Mouse (Mus musculus) liver, embryonic 11.5 days (tissue): ENCODE results near the gene Cbx6. TPM values are rescaled to one million over a fixed set of nuclear protein-coding genes. Genes with fewer than 3 reads are reported as not detected.

Source experiments
- ATAC-seq: fragments of 200-750 bp; cut with Nextera tagmentation; replicated peaks from 2 replicates; pipeline ENCODE4 v1.8.0; 2017; ENCODE audit warnings: moderate number of reproducible peaks, mild to moderate bottlenecking, moderate TSS enrichment, moderate library complexity; ENCODE audit not compliant: low FRiP score
- DNase-seq: peaks from one replicate; pipeline ENCODE4 v3.0.0-alpha.2; 2017; ENCODE audit warnings: low spot score
- H3K27ac ChIP-seq: fragments of 300-500 bp; sonication (generic); 2 replicates; pipeline ENCODE4 v1.5.1; 2014; ENCODE audit warnings: mild to moderate bottlenecking, low read depth, low read length, control low read depth
- H3K27me3 ChIP-seq: fragments of 300-500 bp; sonication (generic); replicated peaks from 2 replicates; pipeline ENCODE4 v1.6.1; 2014; ENCODE audit warnings: low read length, mixed read lengths; ENCODE audit not compliant: control insufficient read depth, insufficient read depth
- H3K36me3 ChIP-seq: fragments of 300-500 bp; sonication (generic); 2 replicates; pipeline ENCODE4 v1.6.1; 2014; ENCODE audit warnings: mild to moderate bottlenecking, low read length, moderate library complexity, mixed read lengths; ENCODE audit not compliant: control insufficient read depth, insufficient read depth
- H3K4me1 ChIP-seq: fragments of 300-500 bp; sonication (generic); replicated peaks from 2 replicates; pipeline ENCODE4 v1.6.1; 2014; ENCODE audit warnings: low read length, mixed read lengths; ENCODE audit not compliant: control insufficient read depth, insufficient read depth
- H3K4me2 ChIP-seq: fragments of 300-500 bp; sonication (generic); 2 replicates; pipeline ENCODE4 v1.6.1; 2014; ENCODE audit warnings: mild to moderate bottlenecking, control low read depth, moderate library complexity
- H3K4me3 ChIP-seq: fragments of 300-500 bp; sonication (generic); 2 replicates; pipeline ENCODE4 v1.5.1; 2014; ENCODE audit warnings: low read depth, low read length, control low read depth
- H3K9ac ChIP-seq: fragments of 300-500 bp; sonication (generic); 2 replicates; pipeline ENCODE4 v1.6.1; 2014; ENCODE audit warnings: low read depth, low read length, control low read depth
- H3K9me3 ChIP-seq: fragments of 300-500 bp; sonication (generic); 2 replicates; pipeline ENCODE4 v1.6.1; 2016; ENCODE audit warnings: low read length, inconsistent platforms, mixed read lengths; ENCODE audit not compliant: control insufficient read depth
- WGBS: fragments of 180-500 bp; shearing (Covaris S2); extraction: QIAGEN DNeasy Blood & Tissue Kit; methylation state at CpG from one replicate; pipeline ENCODE4 v1.1.7; 2014; 5-methylcytosine and 5-hydroxymethylcytosine counted together
- polyA plus RNA-seq: library from polyadenylated mRNA; unstranded; fragments of >200 nt; fragmentation: Nextera tagmentation; extraction: Ambion mirVana; gene quantifications from 2 replicates; pipeline ENCODE4 v1.2.1, GENCODE M21; 2014

Gene Cbx6
- polyA plus RNA-seq, 1 experiment from 2014 or later, result 16.3 TPM

- 79% methylated on average over 9 of the region's 9 CpGs for WGBS
- Histone ChIP-seq H3K4me2 (no peak overlapping the region), H3K27me3 (peaks cover 34% of the 10 kb centered on the region), H3K27ac (no peak overlapping the region), H3K9me3 (no peaks in the 10 kb centered on the region), H3K36me3 (no peaks in the 10 kb centered on the region), H3K9ac (no peak overlapping the region), H3K4me1 (no peaks in the 10 kb centered on the region), H3K4me3 (no peak overlapping the region)
- DNase-seq (no peak), ATAC-seq (no peak)
Measured at GRCm38 (mm10) chr15:79793076-79793475, 41.4 kb downstream of the Cbx6 start.

- H3K4me2 ChIP-seq, result no peak overlapping the region
- H3K9ac ChIP-seq, result no peak overlapping the region
- H3K27me3 ChIP-seq, result peaks cover 31% of the 10 kb centered on the region
- no peaks in the 10 kb centered on the region for H3K9me3 ChIP-seq
- no peak overlapping the region for H3K27ac ChIP-seq
- WGBS, result 19% methylated on average over 19 of the region's 19 CpGs
- no peaks in the 10 kb centered on the region for H3K36me3 ChIP-seq
- H3K4me1 ChIP-seq, result no peaks in the 10 kb centered on the region
- DNase-seq (no peak), ATAC-seq (no peak)
- no peak overlapping the region for H3K4me3 ChIP-seq
Measured at GRCm38 (mm10) chr15:79792455-79792854, 42.0 kb downstream of the Cbx6 start.

- H3K27ac ChIP-seq, result no peak overlapping the region
- 6% methylated on average over 12 of the region's 12 CpGs for WGBS
- H3K9ac ChIP-seq, result no peak overlapping the region
- no peaks in the 10 kb centered on the region for H3K36me3 ChIP-seq
- no peaks in the 10 kb centered on the region for H3K4me1 ChIP-seq
- H3K27me3 ChIP-seq, result peaks cover 36% of the 10 kb centered on the region
- no peak overlapping the region for H3K4me3 ChIP-seq
- ATAC-seq (no peak), DNase-seq (peak; percentile 59)
- H3K9me3 ChIP-seq, result no peaks in the 10 kb centered on the region
- no peak overlapping the region for H3K4me2 ChIP-seq
Measured at GRCm38 (mm10) chr15:79791502-79791901, 43.0 kb downstream of the Cbx6 start.

GRCm38 (mm10) chr15:79790905-79791304 is 43.6 kb downstream of the Cbx6 start:
- no peak for ATAC-seq
- Histone ChIP-seq H3K4me2 (no peak overlapping the region), H3K9me3 (no peaks in the 10 kb centered on the region), H3K4me1 (no peaks in the 10 kb centered on the region), H3K27ac (no peak overlapping the region), H3K36me3 (no peaks in the 10 kb centered on the region), H3K27me3 (peaks cover 36% of the 10 kb centered on the region), H3K4me3 (no peak overlapping the region), H3K9ac (no peak overlapping the region)
- 71% methylated on average over 6 of the region's 6 CpGs for WGBS
- no peak for DNase-seq

GRCm38 (mm10) chr15:79790111-79790510 is 44.4 kb downstream of the Cbx6 start:
- H3K9ac ChIP-seq, result no peak overlapping the region
- H3K4me2 ChIP-seq, result no peak overlapping the region
- no peaks in the 10 kb centered on the region for H3K36me3 ChIP-seq
- no peaks in the 10 kb centered on the region for H3K9me3 ChIP-seq
- H3K27ac ChIP-seq, result no peak overlapping the region
- H3K4me1 ChIP-seq, result no peaks in the 10 kb centered on the region
- WGBS, result 45% methylated on average over 8 of the region's 8 CpGs
- ATAC-seq (no peak), DNase-seq (no peak)
- H3K4me3 ChIP-seq, result no peak overlapping the region
- H3K27me3 ChIP-seq, result peaks cover 32% of the 10 kb centered on the region

GRCm38 (mm10) chr15:79787815-79788214 is 46.7 kb downstream of the Cbx6 start:
- Histone ChIP-seq H3K4me3 (no peak overlapping the region), H3K9me3 (no peaks in the 10 kb centered on the region), H3K4me2 (no peak overlapping the region), H3K27me3 (peaks cover 15% of the 10 kb centered on the region), H3K4me1 (no peaks in the 10 kb centered on the region), H3K36me3 (no peaks in the 10 kb centered on the region), H3K27ac (no peak overlapping the region), H3K9ac (no peak overlapping the region)
- 60% methylated on average over 8 of the region's 8 CpGs for WGBS
- ATAC-seq (no peak), DNase-seq (no peak)

GRCm38 (mm10) chr15:79785056-79785455 is 49.4 kb downstream of the Cbx6 start:
- H3K4me1 ChIP-seq, result no peaks in the 10 kb centered on the region
- no peak overlapping the region for H3K9ac ChIP-seq
- no peak overlapping the region for H3K4me3 ChIP-seq
- H3K27ac ChIP-seq, result no peak overlapping the region
- 59% methylated on average over 1 of the region's 1 CpGs for WGBS
- no peak for ATAC-seq
- DNase-seq, result no peak
- H3K27me3 ChIP-seq, result peaks cover 5% of the 10 kb centered on the region
- no peaks in the 10 kb centered on the region for H3K36me3 ChIP-seq
- H3K9me3 ChIP-seq, result no peaks in the 10 kb centered on the region
- no peak overlapping the region for H3K4me2 ChIP-seq

- no peaks in the 10 kb centered on the region; the same call in 1 of the 2 replicates for H3K27me3 ChIP-seq
- no peak within 1 kb of the TSS for H3K4me3 ChIP-seq
- DNase-seq (no peak), ATAC-seq (no peak)
- H3K9ac ChIP-seq, result no peak within 1 kb of the TSS
- no peak within 1 kb of the TSS for H3K4me2 ChIP-seq
- no peak within 1 kb of the TSS for H3K27ac ChIP-seq
- no peaks in the 10 kb centered on the region for H3K36me3 ChIP-seq
- H3K4me1 ChIP-seq, result peaks cover 3% of the 10 kb centered on the region; the same call in 1 of the 2 replicates
- H3K9me3 ChIP-seq, result no peaks in the 10 kb centered on the region
Measured at GRCm38 (mm10) chr15:79777749-79778148, 56.7 kb downstream of the Cbx6 start, which contains the start of gene Dnal4. Dnal4 (minus strand) TSS chr15:79777849.

- 53% methylated on average over 7 of the region's 7 CpGs for WGBS
- Histone ChIP-seq H3K4me2 (no peak overlapping the region), H3K9me3 (no peaks in the 10 kb centered on the region), H3K27ac (no peak overlapping the region), H3K27me3 (no peaks in the 10 kb centered on the region; the same call in 1 of the 2 replicates), H3K4me3 (no peak overlapping the region), H3K4me1 (peaks cover 3% of the 10 kb centered on the region; the same call in 1 of the 2 replicates), H3K36me3 (no peaks in the 10 kb centered on the region), H3K9ac (no peak overlapping the region)
- DNase-seq (no peak), ATAC-seq (no peak)
Measured at GRCm38 (mm10) chr15:79775662-79776061, 58.8 kb downstream of the Cbx6 start.
